Mouse (Mus musculus): ENCODE data around the gene Atoh8. TPM values are rescaled to one million over a fixed set of nuclear protein-coding genes. Genes with fewer than 3 reads are reported as not detected.
A peak's percentile ranks its signal among the peaks of the same experiment; 100 is the strongest.

Gene Atoh8
- total RNA-seq (2021): 1 to 10 TPM; 8.3 to 9.1 TPM
- long read RNA-seq, experiment 1, transcript Atoh8-201 (3 exons, 2,355 nt): major isoform, 10 of 12 reads
- long read RNA-seq, experiment 1, partial matches to known transcripts: 2 of 12 reads
- long read RNA-seq, experiment 1, other reads (novel, unspliced or antisense): 0 of 12 reads
- long read RNA-seq, experiment 2, partial matches to known transcripts: 0 of 7 reads
- long read RNA-seq, experiment 2, other reads (novel, unspliced or antisense): 3 of 7 reads

DNA sequence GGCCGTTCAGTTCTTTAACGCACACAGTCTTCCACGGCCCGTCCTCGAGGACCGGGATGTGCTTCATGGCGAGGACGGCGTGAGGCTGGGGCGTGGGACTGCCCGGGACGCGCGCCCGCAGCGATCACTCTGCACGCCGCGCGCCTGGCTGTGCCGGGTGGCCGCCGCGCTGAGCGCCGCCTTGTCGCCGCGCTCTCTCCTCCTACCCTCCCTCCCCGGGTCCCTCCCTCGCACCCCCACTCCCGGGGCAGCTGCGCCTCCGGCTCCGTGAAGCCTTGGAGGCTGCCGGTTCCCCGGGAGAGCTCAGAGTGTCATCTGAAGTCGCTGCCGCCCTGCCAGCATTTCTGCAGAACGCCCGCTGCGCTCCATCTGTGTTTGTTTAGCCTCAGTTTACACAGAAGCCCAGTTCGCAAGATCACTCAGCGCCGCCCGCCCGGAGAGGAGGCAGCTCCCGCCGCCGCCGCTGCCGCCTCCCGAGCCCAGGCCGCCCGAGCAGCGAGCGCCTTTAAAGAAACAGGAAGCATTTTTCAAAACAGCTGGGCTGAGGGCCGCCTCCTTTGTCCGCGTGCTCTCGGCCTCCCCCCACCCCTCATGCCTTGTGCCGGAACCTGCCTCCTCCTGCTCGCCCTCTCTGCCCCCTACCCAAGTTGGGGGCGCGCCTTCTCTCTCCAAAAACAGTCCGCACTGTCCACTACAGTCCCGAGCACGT lies at the start of gene Atoh8:
TSS of gene Atoh8 (minus strand) at position 480 of the 709 bp plus-strand sequence.
- DNase-seq: peak; percentile 74 to 79

DNA sequence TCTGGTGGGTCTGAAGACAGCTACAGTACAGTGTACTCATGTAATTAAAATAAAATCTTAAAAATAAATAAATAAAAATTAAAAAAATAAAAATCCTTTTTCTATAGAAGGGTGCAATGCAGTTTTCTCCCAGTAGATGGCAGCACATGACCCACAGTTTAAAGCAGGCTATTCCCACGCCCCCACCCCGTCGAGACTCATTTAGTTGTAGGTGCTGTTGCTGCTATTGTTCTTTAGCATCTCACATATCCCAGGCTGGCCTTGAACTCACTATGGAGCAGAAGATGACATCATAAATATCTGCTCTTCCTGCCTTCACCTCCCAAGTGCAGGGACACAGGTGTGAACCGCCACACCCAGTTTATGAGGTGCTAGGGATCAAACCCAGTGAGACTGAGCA lies 48.5 kb upstream of the Atoh8 start:
- DNase-seq: peak; percentile 33 to 67

DNA sequence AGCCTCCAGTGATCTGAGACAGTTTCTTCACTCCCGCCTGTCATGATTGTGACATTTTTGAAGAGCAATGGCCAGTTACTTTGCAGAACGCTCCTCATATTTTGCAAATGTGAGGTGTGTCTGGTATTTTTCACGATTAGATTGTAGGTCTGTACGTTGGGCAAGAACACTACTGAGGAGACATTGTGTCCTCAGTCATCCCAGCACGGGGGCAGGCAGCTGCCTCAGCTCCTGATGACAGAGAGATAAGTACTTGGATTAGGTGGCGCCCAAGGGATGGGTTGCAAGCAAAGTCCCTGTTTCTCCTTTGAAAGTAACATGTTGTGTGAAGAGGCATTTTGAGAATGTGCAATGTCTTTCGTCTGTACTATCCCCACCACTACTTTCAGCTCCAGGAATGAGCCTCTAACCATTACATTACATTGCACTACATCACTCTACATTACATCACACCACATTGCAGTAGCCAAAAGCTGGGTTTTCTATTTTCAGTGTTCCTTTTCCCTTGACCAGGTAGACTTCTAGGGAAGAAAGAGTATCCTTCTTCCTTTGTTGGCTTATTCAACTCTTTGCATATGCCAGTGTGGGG lies 45.1 kb upstream of the Atoh8 start:
- no peak for DNase-seq

DNA sequence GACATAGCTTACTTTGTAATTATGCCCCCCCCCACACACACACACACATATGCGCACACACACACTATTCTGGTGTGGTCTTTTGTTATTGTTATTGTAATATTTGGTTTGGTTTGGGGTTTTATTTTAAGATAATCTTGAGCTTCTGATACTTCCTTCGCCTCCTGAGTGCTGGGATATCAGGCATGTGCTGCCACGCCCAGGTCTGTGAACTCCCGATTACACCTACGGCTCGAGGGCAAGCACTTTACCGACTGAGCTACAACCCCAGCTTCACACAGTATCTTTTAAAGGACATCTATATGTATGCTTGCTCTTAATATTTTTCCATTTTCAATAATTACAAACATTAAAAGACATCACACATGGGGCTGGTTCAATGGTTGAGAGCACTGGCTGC lies 44.1 kb upstream of the Atoh8 start:
- no peak for DNase-seq

DNA sequence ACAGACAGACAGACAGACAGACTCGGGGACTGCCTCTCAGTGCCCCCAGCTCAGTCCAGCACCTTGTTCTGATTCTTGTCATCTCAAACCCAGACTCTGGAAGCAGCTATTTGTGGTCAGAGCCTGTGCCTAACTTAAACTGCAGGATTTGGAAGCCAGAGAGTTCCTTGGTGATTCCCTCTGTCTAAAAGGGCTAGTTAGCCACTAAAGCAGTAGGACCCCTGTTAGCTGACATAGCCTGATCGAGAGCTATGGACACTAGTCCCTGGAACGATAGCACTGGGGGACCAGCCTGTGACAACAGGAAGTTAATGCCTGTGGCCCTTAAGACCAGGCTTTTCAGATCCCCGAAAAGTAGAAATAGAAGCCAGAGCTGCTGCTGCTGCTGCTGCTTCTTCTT lies 43.5 kb upstream of the Atoh8 start:
- DNase-seq: no peak

DNA sequence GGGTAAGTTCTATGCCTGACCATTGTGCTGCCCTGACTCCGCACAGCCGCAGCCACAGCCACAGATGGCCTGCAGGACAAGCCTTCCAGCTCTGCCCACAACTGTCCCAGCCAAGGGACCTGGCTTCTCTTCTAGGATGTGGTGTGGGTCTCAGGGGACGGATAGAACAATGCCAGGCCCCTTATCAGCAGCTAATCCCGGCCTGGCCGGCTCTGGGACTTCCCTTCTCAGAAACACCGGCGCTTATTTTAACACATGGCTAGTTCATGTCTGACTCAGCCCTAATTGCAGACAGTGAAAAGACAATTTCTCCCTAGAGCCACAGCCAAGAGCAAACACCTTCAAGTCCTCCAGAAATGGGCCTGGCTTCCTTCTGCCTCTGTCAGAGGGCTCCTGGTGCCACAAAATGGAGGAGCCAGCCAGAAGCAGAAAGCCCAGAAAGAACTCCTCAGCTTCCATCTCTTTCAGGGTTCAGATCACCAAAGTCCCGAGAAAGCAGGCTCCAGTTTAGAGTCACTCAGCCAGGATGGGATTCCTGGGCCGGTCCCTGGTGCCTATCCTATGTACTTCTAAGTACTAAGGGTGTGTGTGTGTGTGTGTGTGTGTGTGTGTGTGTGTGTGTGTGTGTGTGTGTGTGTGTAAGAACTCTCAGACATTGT lies 42.3 kb upstream of the Atoh8 start:
- DNase-seq: peak; percentile 73 to 93

DNA sequence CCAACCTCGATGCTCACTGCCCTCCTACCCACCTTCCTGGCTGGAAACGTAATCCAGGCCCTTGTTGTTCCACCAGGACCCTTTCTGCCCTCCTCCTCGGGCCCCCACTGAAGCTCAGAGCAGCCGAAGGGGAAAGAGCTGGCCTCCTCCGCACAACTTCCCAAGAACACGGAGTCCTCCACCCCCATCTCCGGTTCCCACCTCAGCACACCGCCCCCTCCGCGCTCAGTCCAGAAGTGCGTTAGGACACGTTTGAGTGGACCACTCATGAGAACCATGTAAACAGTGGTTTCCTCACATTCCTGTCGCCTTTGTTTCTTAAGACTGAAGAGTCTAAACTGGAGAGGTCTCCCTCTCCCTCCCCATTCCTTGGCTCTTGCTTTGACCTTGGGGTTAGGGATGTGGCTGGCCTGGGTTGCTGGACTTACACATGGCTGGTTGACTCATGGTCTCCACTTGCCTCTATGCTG lies 41.6 kb upstream of the Atoh8 start:
- DNase-seq: peak; percentile 57 to 79

DNA sequence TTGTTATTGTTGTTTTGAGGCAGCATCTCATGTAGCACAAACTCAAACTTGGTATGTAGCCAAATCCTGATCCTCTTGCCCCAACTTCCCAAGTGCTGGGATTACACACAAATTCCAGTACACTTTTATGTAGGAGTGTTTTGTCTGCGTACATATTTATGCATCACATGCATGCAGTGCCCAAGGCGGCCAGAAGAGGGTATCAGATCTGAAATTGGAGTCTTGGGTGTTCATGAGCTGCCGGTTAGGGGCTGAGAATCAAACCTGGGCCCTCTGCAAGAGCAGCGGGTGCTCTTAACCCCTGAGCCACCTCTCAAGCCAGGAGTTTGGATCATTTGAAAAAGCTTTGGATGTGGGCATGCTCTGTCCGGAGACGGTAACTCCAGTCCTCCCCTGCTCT lies 40.8 kb upstream of the Atoh8 start:
- no peak for DNase-seq

DNA sequence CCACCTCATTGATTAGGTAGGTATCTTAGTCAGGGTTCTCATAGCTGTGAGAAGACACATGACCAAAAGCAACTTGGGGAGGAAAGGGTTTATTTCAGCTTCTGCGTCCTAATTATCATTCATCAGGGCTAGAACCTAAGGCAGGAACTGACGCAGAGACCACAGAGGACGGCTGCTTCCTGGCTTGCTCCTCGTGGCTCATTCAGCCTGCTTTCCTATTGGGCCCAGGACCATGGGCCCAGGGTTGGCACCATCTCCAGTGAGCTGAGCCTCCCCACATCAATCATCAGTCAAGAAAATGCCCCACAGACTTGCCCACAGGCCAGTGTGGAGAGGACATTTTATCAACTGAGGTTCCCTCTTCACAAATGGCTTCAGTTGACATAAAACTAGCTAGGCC lies 40.1 kb upstream of the Atoh8 start:
- DNase-seq: no peak

DNA sequence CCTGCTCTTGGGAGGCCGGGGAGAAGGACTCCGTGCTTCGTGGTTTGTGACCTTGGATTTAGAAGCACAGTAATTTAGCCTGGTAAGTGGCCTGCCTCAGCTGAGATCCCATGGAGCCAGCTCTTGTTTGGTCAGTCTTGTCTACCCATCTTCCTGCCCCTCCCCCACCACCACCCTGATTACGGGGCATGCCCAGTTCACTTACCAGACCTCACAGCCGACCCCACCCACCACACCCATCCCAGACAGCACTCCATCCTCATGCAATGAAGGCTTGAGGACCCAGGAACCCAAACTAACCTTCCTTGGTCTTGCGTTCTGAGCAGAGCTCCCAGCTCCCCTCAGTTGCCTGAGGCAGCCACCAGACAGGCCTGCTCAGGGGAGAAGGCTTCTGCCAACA lies 37.8 kb upstream of the Atoh8 start:
- DNase-seq: no peak

DNA sequence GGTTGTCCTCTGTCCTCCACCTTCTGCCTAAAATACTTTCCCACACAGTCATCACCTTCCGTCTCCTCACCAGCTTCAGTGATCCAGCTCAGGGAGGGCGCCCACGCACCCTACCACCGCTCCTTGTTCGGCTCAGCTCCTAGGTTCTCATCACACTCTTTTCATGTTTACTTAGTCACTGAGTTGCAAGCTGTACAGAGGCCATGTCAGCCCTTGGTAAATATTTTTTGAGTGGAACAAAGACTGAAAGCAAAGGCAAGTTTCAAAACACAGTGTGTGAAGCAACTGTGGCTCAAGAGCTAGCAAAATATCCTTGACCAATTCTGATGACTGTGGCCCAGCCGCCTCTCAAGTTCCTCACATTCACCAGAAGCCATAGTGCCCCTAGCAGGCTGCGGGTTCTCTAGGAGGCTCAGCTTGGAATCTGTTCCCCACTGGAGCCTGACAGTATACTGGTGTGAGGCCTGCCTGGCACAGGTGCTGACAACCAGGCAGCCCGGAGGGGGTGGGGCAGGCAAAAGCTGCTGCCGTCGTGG lies 36.9 kb upstream of the Atoh8 start:
- no peak for DNase-seq

DNA sequence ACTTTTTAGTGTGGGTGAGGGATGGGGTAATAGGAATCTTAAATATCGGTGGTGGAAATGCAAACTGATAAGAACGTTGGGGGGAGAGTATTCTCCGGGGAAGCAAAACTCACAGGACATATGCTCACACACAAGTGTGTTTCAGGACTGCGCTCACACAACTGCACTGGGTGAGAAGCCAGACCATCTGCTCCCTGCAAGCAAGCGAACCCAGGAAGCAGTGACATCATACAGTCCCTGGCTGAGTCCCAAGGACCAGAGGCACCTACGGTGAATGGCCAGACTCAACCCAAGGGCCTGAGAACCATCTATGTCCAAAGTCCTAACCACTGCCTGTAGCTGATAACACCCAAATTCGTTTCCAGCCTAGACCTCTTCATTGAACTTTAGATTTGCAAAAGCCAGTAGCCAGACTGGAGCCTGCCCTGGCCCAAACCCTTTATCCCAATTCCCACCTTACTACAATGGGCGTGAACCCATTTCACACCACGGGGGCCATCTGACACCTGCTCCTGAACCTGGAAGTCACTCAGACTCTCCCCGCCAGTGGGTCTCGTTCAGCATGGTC lies 35.7 kb upstream of the Atoh8 start:
- no peak for DNase-seq

DNA sequence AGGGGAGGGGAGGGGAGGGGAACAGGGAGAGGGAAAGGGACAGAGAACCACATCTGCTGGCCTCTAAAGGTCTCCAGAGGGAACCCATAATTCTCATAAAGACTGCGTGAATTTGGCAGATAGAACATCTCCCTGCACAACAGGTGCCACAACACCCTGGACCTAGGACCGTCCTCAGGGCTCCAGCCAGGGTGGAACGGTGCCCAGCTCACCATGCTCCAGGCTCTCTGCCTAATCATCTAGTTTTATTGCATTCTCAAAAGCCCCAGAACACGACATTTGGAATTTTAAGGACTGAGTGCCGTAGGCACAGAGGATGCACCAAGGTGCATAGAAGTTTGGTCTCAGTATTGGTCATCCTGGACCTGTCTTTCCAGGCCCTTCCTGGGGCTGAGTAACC lies 34.9 kb upstream of the Atoh8 start:
- DNase-seq: no peak

DNA sequence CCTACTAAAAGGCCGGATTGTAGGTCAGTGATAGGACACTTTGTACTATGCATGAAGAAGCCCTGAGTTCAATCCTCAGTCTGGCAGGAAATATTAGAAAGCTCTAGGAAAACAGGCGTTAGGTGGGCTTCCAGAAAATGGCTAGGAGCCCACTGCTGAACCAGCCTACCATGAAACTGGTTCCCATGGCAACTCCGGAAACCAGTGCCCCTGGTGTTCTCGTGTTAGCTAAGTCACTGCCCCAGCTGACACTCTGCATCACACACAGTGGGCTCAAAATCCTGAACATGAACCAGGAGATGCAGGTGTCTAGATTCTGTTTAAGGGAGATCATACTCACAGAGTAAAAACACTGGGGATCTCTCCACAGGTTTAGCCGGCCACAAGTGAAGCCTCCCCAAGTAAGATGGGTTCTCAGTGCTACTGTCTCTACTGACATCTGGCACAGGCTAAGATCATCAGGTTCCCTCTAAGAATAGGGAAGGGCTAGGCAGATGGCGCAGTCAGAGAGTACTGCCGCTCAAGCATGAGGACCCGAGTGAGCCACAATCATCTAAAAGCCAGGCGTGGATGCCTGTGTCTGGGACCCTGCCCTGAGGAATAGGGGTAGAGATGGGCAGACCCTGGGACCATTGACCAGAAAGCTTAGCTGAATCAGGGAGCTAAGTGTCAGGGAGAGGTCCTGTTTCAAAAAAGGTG lies 32.9 kb upstream of the Atoh8 start:
- DNase-seq: no peak

DNA sequence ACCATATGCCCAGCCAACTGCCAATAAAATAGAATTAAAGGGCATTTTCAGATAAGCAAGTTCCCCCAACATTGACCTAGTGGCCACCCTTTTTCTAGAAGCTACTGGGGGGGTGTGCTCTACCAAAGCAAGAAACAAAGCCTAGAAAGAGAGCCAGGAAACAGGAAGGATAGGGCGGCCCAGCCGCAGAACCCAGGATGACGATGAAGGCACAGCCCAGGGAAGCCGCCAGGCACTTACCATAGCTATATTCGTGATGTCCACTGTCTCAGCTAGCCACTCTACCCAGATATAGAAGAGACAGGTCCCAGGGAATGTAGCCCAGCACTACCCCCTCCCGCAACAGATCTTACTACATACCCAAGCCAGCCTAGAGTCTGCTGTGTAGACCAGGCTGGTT lies 30.3 kb upstream of the Atoh8 start:
- DNase-seq: peak; percentile 44 to 63

DNA sequence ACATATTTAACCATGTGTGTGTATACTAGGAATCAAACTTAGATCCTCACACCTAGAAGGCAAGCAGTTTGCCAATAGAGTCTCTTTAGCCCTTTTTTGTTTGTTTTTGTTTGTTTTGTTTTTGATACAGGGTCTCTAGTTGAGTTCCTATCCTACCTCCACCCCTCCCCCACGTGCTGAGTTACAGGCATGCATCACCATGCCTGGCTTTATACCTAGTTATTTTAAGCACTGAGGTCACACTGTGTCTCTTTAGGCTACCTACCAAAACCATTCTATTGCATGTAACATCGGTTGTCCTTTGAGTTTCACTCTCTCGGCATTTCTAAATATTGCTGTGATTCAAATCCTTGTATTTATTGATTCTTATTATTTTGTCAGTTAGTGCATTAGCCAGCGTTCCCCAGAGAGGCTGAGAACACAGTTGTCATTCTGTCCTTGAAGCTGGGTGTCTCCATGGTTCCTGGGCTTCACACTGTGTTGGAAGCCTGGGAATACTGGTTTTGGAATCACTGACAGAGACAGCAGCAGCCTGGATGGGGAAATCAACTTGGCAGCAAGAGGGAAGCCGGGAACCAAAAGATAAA lies 28.4 kb upstream of the Atoh8 start:
- DNase-seq: peak; percentile 50 to 61

DNA sequence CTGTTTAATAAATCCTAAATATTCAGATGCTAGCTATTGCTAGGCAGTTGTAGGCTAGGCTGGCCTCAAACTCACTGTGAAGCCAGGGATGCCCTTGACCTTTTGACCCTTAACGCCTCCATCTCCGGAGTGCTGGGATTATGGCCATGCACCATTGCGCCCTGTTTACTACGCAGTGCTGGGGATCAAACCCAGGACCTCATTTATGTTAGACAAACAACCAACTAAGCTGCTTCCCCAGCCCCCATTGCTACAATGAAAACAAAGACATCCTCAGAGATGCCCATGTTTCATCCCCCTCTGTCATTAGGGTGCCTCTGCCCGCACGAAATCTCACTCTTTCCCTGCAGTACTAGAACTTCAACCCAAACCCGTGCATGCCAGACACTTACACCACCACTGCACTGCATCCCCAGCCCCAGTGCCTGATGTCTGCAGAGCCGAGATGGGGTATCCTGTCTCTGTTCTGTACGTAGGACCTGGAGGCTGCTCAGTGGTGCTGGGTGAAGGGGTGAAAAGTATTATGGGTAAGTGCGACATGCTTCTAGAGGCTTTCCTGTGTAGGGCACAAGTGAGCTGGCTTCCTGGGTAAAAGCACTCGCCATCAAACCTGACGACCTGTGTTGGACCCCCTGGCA lies 26.4 kb upstream of the Atoh8 start:
- no peak for DNase-seq

DNA sequence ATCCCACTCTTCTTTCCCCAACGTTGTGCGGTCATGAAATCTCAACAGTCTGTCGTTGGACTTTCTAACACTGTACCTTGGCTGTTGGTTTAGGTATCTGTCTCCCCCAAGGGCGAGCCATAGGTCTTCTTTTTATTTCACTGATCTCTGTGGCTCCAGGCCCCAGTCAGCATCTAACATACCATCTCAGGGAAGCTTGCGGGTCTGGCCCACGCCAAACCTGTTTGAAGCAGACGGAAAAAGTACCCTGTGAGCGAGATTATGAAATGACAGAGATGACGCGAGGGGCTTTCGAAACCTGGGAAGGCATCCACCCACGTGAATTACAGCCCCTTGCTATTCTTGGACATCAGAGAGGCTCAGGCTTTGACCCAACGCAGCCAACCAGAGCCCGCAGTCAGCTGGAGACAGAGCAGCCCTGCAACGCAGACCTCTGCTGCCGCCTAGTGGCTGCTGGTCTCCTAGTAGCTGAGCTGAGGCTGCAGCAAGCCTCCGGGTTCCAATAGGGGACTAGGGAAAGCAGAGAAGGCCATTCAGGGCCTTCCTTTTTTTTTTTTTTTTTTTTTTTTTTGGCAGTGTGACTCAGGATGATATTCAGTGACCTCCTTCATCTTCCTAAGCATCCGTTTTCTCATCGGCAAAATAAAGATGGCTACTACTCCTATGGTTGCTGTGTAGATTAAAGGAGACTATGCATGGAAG lies 25.8 kb upstream of the Atoh8 start:
- DNase-seq: peak; percentile 90 to 94

DNA sequence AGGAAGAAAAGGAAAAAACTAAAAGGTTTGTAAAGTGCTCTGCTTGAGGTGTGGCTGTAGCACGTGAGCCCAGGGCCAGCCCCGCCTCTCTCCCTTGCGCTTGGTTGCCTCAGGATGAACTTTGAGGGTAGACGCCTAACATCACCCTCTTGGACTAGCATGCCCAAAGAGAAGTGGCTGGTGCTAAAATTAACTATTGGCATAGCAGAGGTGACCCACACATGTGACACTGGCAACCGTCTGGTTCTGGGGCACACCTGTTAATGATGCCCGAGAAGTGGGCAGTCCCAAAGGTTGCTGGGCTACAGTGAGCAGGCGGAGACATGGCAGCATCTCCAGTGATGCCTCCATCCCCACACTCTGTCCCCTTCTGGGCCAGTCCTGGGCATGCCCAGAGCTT lies 24.1 kb upstream of the Atoh8 start:
- peak; percentile 73 to 82 for DNase-seq

DNA sequence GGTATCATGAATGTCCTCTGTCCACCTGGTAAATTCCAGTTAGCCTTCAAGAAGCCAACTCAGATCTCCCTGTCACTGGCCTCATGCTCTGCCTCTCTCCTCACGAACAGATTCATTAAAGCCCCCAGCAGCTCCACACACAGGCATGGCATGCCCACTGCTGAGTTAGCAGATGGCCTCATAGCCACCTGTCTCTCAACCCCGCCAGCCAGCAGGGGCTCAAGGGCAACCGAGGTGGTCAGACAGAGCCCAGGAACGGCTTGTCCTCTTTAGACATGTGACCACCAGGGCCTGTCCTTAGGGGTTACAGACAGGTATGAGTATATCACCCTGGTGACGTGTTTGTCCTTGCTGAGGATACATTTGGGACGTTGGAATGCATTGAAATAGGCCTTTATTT lies 19.9 kb upstream of the Atoh8 start:
- DNase-seq: no peak

Data from heart, adult 18-20 months (tissue).